Mouse (Mus musculus): Measurements from ENCODE around the gene Dlg2. TPM values are rescaled to one million over a fixed set of nuclear protein-coding genes. Genes with fewer than 3 reads are reported as not detected.

The Dlg2 gene
- polyA plus RNA-seq, 1 experiment from 2014 or later, result 2.3 TPM

DNA sequence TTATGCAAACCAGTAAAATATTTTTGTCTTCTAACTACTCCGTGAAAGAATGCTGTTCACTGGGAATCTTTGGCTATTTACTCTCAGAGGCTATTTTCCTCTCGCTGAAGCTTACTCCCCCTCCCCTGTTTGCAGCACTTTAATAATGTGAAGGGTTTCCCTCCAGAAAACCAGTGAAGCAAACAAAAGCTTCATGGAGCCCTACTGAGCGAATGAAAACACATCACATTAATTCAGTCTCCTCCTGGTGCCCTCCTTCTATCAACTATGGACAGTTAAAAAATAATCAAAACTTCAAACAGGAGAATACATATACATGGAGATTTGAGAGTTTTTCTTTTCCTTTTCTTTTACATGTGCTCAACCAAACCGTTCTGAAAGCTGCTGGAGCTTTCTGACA, 1330.2 kb downstream of the Dlg2 start:
- H3K9ac ChIP-seq (replicated peaks), result no peak overlapping the region
- no peaks in the 10 kb centered on the region for H3K27me3 ChIP-seq
- no peak overlapping the region for H3K27ac ChIP-seq
- no peak for ATAC-seq (ENCODE audit: insufficient number of reproducible peaks, insufficient read depth, low FRiP score, low TSS enrichment, low read depth)
- H3K36me3 ChIP-seq, result no peaks in the 10 kb centered on the region
- H3K4me1 ChIP-seq (replicated peaks), result no peaks in the 10 kb centered on the region
- WGBS, result 59% methylated on average over 4 of the region's 4 CpGs
- H3K9me3 ChIP-seq, result no peaks in the 10 kb centered on the region
- no peak overlapping the region for H3K4me3 ChIP-seq (replicated peaks)
- H3K4me2 ChIP-seq, result no peak overlapping the region

DNA sequence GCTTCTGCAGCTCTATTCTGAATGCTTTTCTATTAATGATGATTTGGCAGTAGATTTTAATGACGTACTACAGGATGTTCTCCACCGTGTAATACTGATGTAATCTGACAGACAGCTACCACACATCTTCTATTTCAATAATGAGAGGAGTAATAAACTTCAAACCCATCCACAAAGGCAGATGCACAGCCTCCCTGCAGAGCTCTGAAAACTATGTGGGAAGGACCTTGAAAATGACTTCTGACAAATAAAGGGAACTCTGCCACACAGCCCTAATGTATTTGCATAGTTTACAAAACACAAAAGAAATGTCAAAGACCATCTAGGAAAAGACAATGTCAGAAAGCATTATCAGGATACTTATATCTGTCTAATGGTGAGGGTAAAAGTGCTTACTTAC, 1334.3 kb downstream of the Dlg2 start:
- Histone ChIP-seq H3K36me3 (no peaks in the 10 kb centered on the region), H3K27ac (no peak overlapping the region), H3K4me3 (replicated peaks) (no peak overlapping the region), H3K4me2 (no peak overlapping the region), H3K27me3 (no peaks in the 10 kb centered on the region), H3K4me1 (replicated peaks) (no peaks in the 10 kb centered on the region), H3K9ac (replicated peaks) (no peak overlapping the region), H3K9me3 (no peaks in the 10 kb centered on the region)
- no peak for ATAC-seq (ENCODE audit: insufficient number of reproducible peaks, insufficient read depth, low FRiP score, low TSS enrichment, low read depth)
- 59% methylated on average over 2 of the region's 2 CpGs for WGBS

DNA sequence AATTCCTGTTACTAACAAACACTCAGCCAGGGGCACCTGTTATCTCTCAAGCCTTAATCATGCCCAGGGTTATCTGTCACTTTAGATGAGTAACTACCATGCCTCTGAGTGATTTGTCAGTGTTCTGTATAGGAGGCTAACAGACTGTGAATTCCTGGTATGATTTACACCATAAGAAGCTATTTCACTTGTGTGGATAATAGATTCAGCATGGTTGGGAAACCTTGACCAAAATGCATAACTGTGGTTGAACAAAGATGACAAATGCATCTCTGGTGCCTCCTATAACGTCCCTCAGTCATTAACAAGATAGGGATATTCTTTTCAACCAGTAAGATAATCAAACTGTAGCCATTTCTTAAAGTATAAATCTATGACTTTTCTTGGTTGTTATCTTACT, 1341.5 kb downstream of the Dlg2 start:
- Histone ChIP-seq H3K4me1 (replicated peaks) (no peaks in the 10 kb centered on the region), H3K4me3 (replicated peaks) (no peak overlapping the region), H3K36me3 (no peaks in the 10 kb centered on the region), H3K4me2 (no peak overlapping the region), H3K27me3 (no peaks in the 10 kb centered on the region), H3K27ac (no peak overlapping the region), H3K9ac (replicated peaks) (no peak overlapping the region), H3K9me3 (no peaks in the 10 kb centered on the region)
- no peak for ATAC-seq (ENCODE audit: insufficient number of reproducible peaks, insufficient read depth, low FRiP score, low TSS enrichment, low read depth)
- WGBS, result 63% methylated on average over 1 of the region's 1 CpGs

DNA sequence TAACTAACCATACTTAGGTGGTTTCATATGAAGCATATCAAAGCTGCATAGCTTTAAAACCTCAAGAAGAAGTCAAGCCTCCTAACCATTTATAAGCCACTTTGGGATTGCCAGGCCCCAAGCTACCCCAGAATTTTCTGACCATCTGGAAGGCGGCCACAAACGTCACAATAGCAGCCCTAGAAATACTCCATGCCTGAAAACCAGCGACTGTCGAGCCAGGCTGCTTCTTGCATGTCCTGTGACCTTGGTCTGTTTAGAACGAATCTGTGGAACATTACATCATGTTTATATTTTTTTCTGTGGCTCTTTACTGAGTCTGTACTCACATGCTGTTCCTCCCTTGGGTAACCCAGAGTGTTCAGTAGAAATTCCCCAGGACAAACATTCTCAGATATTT, 1355.7 kb downstream of the Dlg2 start:
- no peak overlapping the region for H3K4me2 ChIP-seq
- no peak overlapping the region for H3K4me3 ChIP-seq (replicated peaks)
- H3K27ac ChIP-seq, result no peak overlapping the region
- H3K9me3 ChIP-seq, result no peaks in the 10 kb centered on the region
- ATAC-seq (ENCODE audit: insufficient number of reproducible peaks, insufficient read depth, low FRiP score, low TSS enrichment, low read depth), result no peak
- H3K4me1 ChIP-seq (replicated peaks), result no peaks in the 10 kb centered on the region
- H3K27me3 ChIP-seq, result no peaks in the 10 kb centered on the region
- H3K9ac ChIP-seq (replicated peaks), result no peak overlapping the region
- no peaks in the 10 kb centered on the region for H3K36me3 ChIP-seq
- WGBS, result 67% methylated on average over 5 of the region's 5 CpGs

DNA sequence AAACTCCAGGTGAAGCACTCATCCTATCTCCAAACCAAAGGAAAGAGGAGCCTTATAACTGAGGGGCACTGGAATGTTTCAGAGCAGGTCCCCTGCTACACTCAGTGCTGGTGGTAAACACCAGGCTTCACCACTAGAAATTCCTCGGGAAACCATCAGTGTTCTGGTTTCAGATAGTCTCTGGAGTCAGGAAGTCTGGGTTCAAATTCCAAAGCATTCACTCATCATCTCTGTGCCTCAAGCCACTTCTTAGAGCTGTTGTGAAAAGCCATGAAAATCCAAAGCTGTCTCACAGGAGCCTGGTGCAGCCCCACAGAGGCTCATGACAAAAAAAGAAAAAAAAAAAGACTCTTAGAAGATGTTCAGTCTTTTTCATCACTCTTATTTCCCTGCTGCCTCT, 1369.3 kb downstream of the Dlg2 start:
- no peak overlapping the region for H3K27ac ChIP-seq
- ATAC-seq (ENCODE audit: insufficient number of reproducible peaks, insufficient read depth, low FRiP score, low TSS enrichment, low read depth), result no peak
- H3K9ac ChIP-seq (replicated peaks), result no peak overlapping the region
- H3K4me2 ChIP-seq, result no peak overlapping the region
- H3K4me1 ChIP-seq (replicated peaks), result no peaks in the 10 kb centered on the region
- H3K4me3 ChIP-seq (replicated peaks), result no peak overlapping the region
- 36% methylated on average over 1 of the region's 1 CpGs for WGBS
- H3K27me3 ChIP-seq, result no peaks in the 10 kb centered on the region
- no peaks in the 10 kb centered on the region for H3K9me3 ChIP-seq
- H3K36me3 ChIP-seq, result no peaks in the 10 kb centered on the region

DNA sequence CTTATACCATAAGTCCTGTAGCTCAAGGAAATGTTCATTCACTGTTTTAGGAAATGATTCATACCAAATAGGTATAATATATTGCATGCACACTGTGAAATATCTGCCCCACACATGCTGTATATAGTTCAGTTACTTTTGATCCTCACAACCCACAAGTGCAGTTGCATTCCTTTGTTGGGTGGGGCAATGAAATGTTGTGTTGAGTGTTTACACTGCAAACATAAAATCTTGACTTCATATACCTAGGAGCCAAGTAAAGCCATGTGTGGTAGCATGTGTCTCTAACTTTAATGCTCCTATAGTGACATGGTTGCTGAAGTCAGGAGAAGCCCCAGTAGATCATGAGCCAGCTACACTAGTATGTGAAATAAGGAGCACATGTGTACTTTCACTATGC, 1372.9 kb downstream of the Dlg2 start:
- H3K27ac ChIP-seq, result no peak overlapping the region
- H3K4me3 ChIP-seq (replicated peaks), result no peak overlapping the region
- no peaks in the 10 kb centered on the region for H3K27me3 ChIP-seq
- no peaks in the 10 kb centered on the region for H3K9me3 ChIP-seq
- no peaks in the 10 kb centered on the region for H3K36me3 ChIP-seq
- H3K4me2 ChIP-seq, result no peak overlapping the region
- H3K4me1 ChIP-seq (replicated peaks), result no peaks in the 10 kb centered on the region
- H3K9ac ChIP-seq (replicated peaks), result no peak overlapping the region
- no peak for ATAC-seq (ENCODE audit: insufficient number of reproducible peaks, insufficient read depth, low FRiP score, low TSS enrichment, low read depth)

DNA sequence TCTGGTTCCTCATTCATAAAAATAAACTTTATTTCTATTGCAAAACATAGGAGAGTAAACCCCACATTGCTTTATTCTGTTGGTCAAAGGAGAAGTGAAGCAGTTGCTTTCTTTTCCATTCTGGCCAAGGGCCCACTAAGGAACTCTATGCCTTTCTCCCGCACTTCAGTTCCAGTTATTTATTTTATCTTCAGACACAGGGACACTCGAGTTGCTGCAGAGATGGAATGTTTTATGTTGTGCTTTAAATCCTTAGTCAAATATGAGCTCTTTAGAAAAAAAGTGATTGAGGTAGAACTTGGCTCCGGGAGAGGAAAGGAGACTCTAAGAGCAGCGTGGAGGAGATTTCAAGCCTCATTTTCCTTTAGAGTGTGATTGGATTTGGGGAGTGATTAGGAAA, 1377.2 kb downstream of the Dlg2 start:
- Histone ChIP-seq H3K4me3 (replicated peaks) (no peak overlapping the region), H3K36me3 (no peaks in the 10 kb centered on the region), H3K9me3 (no peaks in the 10 kb centered on the region), H3K27me3 (no peaks in the 10 kb centered on the region), H3K27ac (no peak overlapping the region), H3K4me2 (no peak overlapping the region), H3K9ac (replicated peaks) (no peak overlapping the region), H3K4me1 (replicated peaks) (no peaks in the 10 kb centered on the region)
- no peak for ATAC-seq (ENCODE audit: insufficient number of reproducible peaks, insufficient read depth, low FRiP score, low TSS enrichment, low read depth)
- WGBS, result 77% methylated on average over 4 of the region's 4 CpGs

DNA sequence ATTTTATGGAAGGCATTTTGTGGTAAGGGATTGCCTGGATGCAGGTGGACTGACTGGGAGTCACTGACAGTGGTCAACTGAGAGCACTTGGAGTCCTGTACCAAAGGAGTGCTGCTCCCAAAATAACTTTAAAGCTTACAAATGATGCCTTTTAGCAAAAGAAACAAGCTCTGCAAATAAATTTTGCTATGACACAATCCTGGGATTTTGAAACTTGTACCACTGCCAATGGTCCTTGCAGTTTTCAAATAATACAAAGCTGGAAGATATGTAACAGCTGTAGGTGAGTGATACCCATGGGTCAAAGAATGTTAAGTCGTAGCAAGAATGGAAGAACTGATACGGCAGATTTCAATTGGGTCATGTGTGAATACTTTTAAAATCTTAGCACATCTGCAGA, 1380.5 kb downstream of the Dlg2 start:
- Histone ChIP-seq H3K36me3 (no peaks in the 10 kb centered on the region), H3K4me3 (replicated peaks) (no peak overlapping the region), H3K27ac (no peak overlapping the region), H3K4me2 (no peak overlapping the region), H3K4me1 (replicated peaks) (no peaks in the 10 kb centered on the region), H3K9ac (replicated peaks) (no peak overlapping the region), H3K27me3 (no peaks in the 10 kb centered on the region), H3K9me3 (no peaks in the 10 kb centered on the region)
- no peak for ATAC-seq (ENCODE audit: insufficient number of reproducible peaks, insufficient read depth, low FRiP score, low TSS enrichment, low read depth)
- 83% methylated on average over 2 of the region's 2 CpGs for WGBS

DNA sequence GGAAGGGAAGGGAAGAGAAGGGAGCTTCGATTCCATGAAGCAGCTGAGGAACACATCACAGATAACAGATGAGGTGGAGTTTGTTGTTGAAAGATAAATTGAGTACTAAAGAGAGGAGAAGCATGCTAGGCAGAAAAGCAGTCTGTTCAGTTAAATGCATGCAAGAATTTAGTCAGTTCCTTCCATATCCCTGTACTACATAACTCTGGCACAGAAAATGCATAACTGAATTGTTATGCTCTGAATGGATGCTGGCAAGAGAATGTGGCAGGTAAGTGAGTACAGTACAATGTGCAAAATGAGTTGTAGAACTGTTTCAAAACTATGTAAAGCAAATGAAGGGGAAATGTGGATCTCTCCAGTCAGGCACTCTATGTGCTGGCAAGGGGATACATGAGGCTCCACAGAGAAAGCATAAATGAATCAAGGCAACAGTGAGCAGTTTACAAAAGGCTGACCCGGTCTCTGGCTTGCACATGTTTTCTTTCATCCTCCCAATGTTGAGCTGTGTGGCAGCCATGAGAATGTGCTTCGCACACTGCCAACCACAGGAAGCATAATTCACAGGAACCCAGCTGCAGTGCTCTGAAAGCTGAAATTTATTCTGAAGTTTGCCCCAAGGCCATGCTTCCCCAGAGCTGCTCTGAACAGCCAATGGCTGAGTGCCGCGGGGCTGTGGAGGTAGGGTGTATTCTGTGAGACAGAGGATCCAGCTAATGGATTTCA, 1386.5 kb downstream of the Dlg2 start:
- H3K27ac ChIP-seq, result no peak overlapping the region
- WGBS, result 56% methylated on average over 5 of the region's 5 CpGs
- ATAC-seq (ENCODE audit: insufficient number of reproducible peaks, insufficient read depth, low FRiP score, low TSS enrichment, low read depth), result no peak

DNA sequence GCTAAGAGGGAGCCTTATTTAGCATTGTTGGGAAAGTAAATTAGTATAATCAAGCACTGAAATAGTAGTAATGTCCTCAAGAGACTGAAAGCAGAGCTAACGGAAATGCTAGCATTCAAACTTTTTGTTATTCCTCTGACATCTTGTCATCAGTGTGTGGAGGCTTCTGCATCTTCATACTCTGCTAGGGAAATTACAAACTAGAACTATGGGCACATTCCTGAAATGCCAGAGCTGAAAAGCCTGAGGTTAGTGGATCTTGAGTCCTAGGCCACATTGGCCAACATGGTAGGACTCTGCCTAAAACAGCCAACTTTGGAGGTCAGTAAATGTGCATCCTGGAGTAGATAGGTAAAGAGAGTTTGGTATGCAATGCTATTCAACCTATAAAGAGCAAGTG, 1392.4 kb downstream of the Dlg2 start:
- ATAC-seq (ENCODE audit: insufficient number of reproducible peaks, insufficient read depth, low FRiP score, low TSS enrichment, low read depth), result no peak
- WGBS, result 72% methylated on average over 1 of the region's 1 CpGs
- Histone ChIP-seq H3K27me3 (no peaks in the 10 kb centered on the region), H3K9me3 (no peaks in the 10 kb centered on the region), H3K36me3 (no peaks in the 10 kb centered on the region), H3K27ac (no peak overlapping the region), H3K4me1 (replicated peaks) (no peaks in the 10 kb centered on the region), H3K9ac (replicated peaks) (no peak overlapping the region), H3K4me3 (replicated peaks) (no peak overlapping the region), H3K4me2 (no peak overlapping the region)

More for the DNA sequence above, 1386.5 kb downstream of the Dlg2 start:
- no peaks in the 10 kb centered on the region for H3K27me3 ChIP-seq
- H3K36me3 ChIP-seq, result no peaks in the 10 kb centered on the region
- no peaks in the 10 kb centered on the region for H3K4me1 ChIP-seq (replicated peaks)
- H3K4me3 ChIP-seq (replicated peaks), result no peak overlapping the region
- H3K9me3 ChIP-seq, result no peaks in the 10 kb centered on the region
- no peak overlapping the region for H3K9ac ChIP-seq (replicated peaks)
- H3K4me2 ChIP-seq, result no peak overlapping the region

DNA sequence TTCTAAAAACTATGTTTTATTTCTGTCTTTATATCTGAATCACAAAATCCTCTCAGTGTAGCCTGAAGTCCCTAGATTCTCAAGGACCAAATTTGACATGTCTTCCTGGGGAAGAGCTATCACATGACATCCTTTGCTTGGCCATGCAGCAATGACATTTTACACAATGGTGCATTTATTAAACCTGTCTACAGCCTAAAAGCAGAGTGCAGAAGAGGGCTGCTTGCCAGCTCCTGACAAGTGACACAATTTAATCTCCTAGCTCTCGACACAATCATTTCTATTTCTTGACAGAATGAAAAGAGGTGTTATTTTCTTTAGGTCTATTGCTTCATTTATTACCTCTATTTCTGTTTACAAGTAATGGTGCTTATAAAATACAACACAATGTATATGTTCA, 1400.4 kb downstream of the Dlg2 start:
- no peaks in the 10 kb centered on the region for H3K9me3 ChIP-seq
- no peaks in the 10 kb centered on the region for H3K36me3 ChIP-seq
- no peak overlapping the region for H3K9ac ChIP-seq (replicated peaks)
- no peak overlapping the region for H3K4me2 ChIP-seq
- no peaks in the 10 kb centered on the region for H3K4me1 ChIP-seq (replicated peaks)
- H3K27ac ChIP-seq, result no peak overlapping the region
- no peaks in the 10 kb centered on the region for H3K27me3 ChIP-seq
- 73% methylated on average over 1 of the region's 1 CpGs for WGBS
- no peak for ATAC-seq (ENCODE audit: insufficient number of reproducible peaks, insufficient read depth, low FRiP score, low TSS enrichment, low read depth)
- no peak overlapping the region for H3K4me3 ChIP-seq (replicated peaks)

DNA sequence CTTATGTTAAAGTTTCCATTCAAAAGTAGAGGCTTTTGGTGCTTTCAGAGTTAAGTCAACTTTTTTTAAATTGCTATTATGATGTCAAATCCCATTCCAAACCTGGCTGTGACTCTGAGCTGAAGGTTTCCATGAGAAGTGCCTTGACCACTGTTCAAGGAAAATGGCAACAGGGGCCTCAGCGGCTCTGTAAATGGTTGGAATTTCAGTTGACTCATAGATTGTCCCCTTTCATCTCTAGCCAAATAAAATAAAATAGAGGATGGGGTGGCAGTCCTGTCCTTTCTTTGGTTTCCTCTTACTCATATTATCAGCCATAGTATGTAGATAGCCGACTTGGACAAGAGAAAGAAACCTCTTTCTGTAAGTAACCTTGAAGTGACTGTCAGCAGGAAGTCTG, 1401.3 kb downstream of the Dlg2 start:
- Histone ChIP-seq H3K27ac (no peak overlapping the region), H3K27me3 (no peaks in the 10 kb centered on the region)
- 93% methylated on average over 2 of the region's 2 CpGs for WGBS

More for the DNA sequence above, 1401.3 kb downstream of the Dlg2 start:
- Histone ChIP-seq H3K9ac (replicated peaks) (no peak overlapping the region), H3K36me3 (no peaks in the 10 kb centered on the region), H3K4me2 (no peak overlapping the region), H3K4me1 (replicated peaks) (no peaks in the 10 kb centered on the region), H3K9me3 (no peaks in the 10 kb centered on the region), H3K4me3 (replicated peaks) (no peak overlapping the region)
- ATAC-seq (ENCODE audit: insufficient number of reproducible peaks, insufficient read depth, low FRiP score, low TSS enrichment, low read depth), result no peak
